Mouse (Mus musculus) lung, embryonic 16.5 days (tissue): Measurements from ENCODE around the gene Ube2v1. TPM values are rescaled to one million over a fixed set of nuclear protein-coding genes. Genes with fewer than 3 reads are reported as not detected.

ENCODE experiments used
- ATAC-seq: fragments of 200-750 bp; cut with Nextera tagmentation; 2 replicates; pipeline ENCODE4 v1.8.0; 2017; ENCODE audit warnings: low read depth, mild to moderate bottlenecking, moderate library complexity
- H3K27ac ChIP-seq: fragments of 300-500 bp; sonication (generic); 2 replicates; pipeline ENCODE4 v1.5.1; 2014; ENCODE audit warnings: mild to moderate bottlenecking, control low read depth, low read length
- H3K27me3 ChIP-seq: fragments of 300-500 bp; sonication (generic); 2 replicates; pipeline ENCODE4 v1.6.1; 2014; ENCODE audit warnings: low read depth, low read length, mixed read lengths; ENCODE audit not compliant: control insufficient read depth, insufficient read depth
- H3K36me3 ChIP-seq: fragments of 300-500 bp; sonication (generic); 2 replicates; pipeline ENCODE4 v1.6.1; 2014; ENCODE audit warnings: low read length; ENCODE audit not compliant: control insufficient read depth, insufficient read depth
- H3K4me1 ChIP-seq: fragments of 300-500 bp; sonication (generic); replicated peaks from 2 replicates; pipeline ENCODE4 v1.6.1; 2014; ENCODE audit warnings: low read length, mixed read lengths; ENCODE audit not compliant: control insufficient read depth, insufficient read depth
- H3K4me2 ChIP-seq: fragments of 300-500 bp; sonication (generic); 2 replicates; pipeline ENCODE4 v1.6.1; 2014; ENCODE audit warnings: low read depth, low read length, control low read depth
- H3K4me3 ChIP-seq: fragments of 300-500 bp; sonication (generic); 2 replicates; pipeline ENCODE4 v1.5.1; 2014; ENCODE audit warnings: mild to moderate bottlenecking, low read length, control low read depth
- H3K9ac ChIP-seq: fragments of 300-500 bp; sonication (generic); 2 replicates; pipeline ENCODE4 v1.6.1; 2014; ENCODE audit warnings: low read length, control low read depth
- H3K9me3 ChIP-seq: fragments of 300-500 bp; sonication (generic); 2 replicates; pipeline ENCODE4 v1.6.1; 2016; ENCODE audit warnings: low read length; ENCODE audit not compliant: control insufficient read depth
- WGBS: fragments of 180-500 bp; shearing (Covaris S2); extraction: QIAGEN DNeasy Blood & Tissue Kit; methylation state at CpG from one replicate; pipeline ENCODE4 v1.1.7; 2014; 5-methylcytosine and 5-hydroxymethylcytosine counted together
- polyA plus RNA-seq: library from polyadenylated mRNA; unstranded; fragments of >200 nt; fragmentation: Nextera tagmentation; extraction: Ambion mirVana; gene quantifications from 2 replicates; pipeline ENCODE4 v1.2.1, GENCODE M21; 2015

The Ube2v1 gene
- polyA plus RNA-seq, 1 experiment from 2014 or later = 285 TPM

GRCm38 (mm10) chr2:167576121-167576620, 55.7 kb downstream of the Ube2v1 start:
- ATAC-seq = no peak
- H3K9me3 ChIP-seq = no peaks in the 10 kb centered on the region
- 70% methylated on average over 8 of the region's 8 CpGs for whole genome bisulfite sequencing
- H3K4me1 ChIP-seq = peaks cover under 1% of the 10 kb centered on the region; the same call in 1 of the 2 replicates
- no peaks in the 10 kb centered on the region for H3K36me3 ChIP-seq
- no peak overlapping the region for H3K4me2 ChIP-seq
- no peak overlapping the region for H3K27ac ChIP-seq
- H3K27me3 ChIP-seq = no peaks in the 10 kb centered on the region
- H3K9ac ChIP-seq = no peak overlapping the region
- H3K4me3 ChIP-seq = no peak overlapping the region

- Histone ChIP-seq H3K4me2 (no peak overlapping the region), H3K27ac (no peak overlapping the region), H3K9me3 (no peaks in the 10 kb centered on the region), H3K4me3 (no peak overlapping the region), H3K36me3 (no peaks in the 10 kb centered on the region), H3K27me3 (no peaks in the 10 kb centered on the region), H3K4me1 (peaks cover 7% of the 10 kb centered on the region), H3K9ac (no peak overlapping the region)
- no peak for ATAC-seq
- WGBS = 81% methylated on average over 7 of the region's 7 CpGs
Measured at GRCm38 (mm10) chr2:167575581-167575980, 56.3 kb downstream of the Ube2v1 start.

- no peak overlapping the region for H3K4me2 ChIP-seq
- H3K9me3 ChIP-seq = no peaks in the 10 kb centered on the region
- no peak overlapping the region for H3K27ac ChIP-seq
- no peaks in the 10 kb centered on the region for H3K36me3 ChIP-seq
- peaks cover 12% of the 10 kb centered on the region for H3K4me1 ChIP-seq
- no peaks in the 10 kb centered on the region for H3K27me3 ChIP-seq
- no peak overlapping the region for H3K4me3 ChIP-seq
- 49% methylated on average over 9 of the region's 9 CpGs for WGBS
- no peak overlapping the region for H3K9ac ChIP-seq
- no peak for ATAC-seq
Measured at GRCm38 (mm10) chr2:167574814-167575213, 57.1 kb downstream of the Ube2v1 start.

DNA sequence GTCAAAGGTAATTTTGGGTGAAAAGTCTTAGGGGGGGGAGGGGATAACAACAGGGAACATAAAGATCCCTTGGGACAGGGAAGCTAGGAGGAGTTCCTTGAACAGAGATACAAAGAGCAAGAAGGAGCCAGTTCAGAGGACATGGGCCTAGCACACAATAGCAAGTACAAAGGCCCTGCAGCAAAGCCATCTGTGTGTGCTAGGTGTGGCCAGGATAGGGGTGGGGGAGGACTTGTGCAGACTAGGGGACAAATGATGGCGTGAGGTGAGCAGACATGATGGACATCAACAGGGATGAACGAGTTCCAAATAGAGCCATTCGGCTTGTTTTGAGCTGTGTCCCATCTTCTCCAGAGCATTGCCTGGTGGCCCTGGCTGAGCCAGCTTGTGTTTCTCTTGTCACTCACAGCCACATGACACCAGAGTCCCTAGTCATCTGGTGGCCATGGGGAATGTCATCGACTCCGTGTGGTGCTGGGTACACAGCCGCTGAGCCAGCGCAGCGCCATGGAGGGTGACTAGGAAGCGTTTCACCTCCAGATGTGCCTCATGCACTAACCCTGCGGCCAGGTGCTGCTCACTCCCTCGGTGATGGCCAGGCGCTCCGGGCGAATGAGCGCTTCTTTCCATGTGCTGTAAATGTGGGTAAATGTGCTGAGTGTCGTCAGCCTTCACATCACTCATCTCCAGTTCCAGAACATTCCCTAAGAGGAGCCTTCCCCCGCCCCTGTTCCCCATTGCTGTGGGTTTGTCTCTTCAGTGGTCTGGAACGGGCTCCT, 60.3 kb downstream of the Ube2v1 start:
- Histone ChIP-seq H3K4me3 (no peak overlapping the region), H3K4me1 (peaks cover 19% of the 10 kb centered on the region), H3K27me3 (no peaks in the 10 kb centered on the region), H3K9ac (peak overlapping the region; percentile 13; the same call in 1 of the 2 replicates), H3K27ac (peak overlapping the region; percentile 93), H3K9me3 (no peaks in the 10 kb centered on the region), H3K4me2 (no peak overlapping the region), H3K36me3 (no peaks in the 10 kb centered on the region)
- no peak for ATAC-seq
- WGBS = 72% methylated on average over 18 of the region's 18 CpGs

DNA sequence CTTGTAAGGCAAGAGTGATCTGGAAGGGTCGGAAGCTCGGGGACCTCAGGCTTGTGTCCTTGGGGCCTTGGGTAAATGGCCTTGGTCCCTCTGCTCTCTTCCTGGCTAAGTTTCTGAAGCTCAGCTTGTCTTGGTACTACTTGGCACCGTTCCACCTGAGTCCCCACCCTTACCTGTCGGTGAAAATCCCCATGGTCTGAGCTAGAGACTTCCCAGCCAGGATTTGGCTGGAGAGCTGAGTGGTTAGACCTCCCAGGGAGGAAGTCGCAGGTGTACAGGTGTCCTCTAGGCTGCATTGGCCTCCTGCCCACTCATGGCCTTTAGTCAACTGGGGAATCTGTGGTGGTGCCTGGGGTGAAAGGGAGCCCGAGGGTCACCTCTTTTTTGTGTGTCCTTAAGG, 61.1 kb downstream of the Ube2v1 start:
- Histone ChIP-seq H3K4me2 (no peak overlapping the region), H3K4me1 (peaks cover 21% of the 10 kb centered on the region), H3K9ac (no peak overlapping the region), H3K9me3 (no peaks in the 10 kb centered on the region), H3K4me3 (no peak overlapping the region), H3K27ac (peak overlapping the region; percentile 93), H3K27me3 (no peaks in the 10 kb centered on the region), H3K36me3 (no peaks in the 10 kb centered on the region)
- no peak for ATAC-seq
- 79% methylated on average over 6 of the region's 6 CpGs for WGBS

DNA sequence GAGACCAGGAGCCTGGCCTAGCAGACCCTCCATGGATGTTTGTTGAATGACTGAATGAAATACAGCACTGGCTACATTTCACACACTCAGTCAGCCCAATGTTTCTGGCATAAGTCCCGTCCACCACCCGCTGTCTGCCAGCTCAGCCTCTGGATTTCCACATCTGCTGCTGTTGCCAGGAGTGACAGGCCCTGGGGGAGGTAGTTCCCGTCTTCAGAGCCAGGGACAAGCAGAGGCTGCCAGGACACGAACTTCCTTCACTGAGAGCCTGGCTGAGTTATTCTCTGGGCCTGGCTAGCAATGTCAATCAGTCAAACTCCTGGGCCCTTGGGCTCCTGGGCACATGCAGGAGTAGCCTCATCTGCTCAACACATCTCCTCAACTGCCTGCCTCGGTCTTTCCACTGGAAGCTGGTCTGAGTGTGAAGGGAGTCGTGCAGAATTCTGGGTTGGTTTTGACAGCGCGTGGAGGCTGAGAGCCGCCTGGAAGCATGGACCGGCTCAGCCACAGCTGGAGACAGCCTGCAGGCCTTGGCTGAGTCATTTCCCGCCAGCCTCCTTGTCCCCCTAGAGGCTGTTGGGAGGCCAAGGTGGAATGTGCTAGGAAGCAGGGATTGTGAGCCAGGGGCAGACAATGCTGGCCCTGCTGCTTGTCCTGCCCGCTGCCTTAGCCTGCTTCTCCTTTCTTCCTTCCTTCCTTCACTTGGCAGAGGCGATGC, 61.8 kb downstream of the Ube2v1 start:
- peak; percentile 87 for ATAC-seq
- H3K27me3 ChIP-seq = no peaks in the 10 kb centered on the region
- no peaks in the 10 kb centered on the region for H3K36me3 ChIP-seq
- H3K9ac ChIP-seq = no peak overlapping the region; the same call in 1 of the 2 replicates
- peaks cover 28% of the 10 kb centered on the region for H3K4me1 ChIP-seq
- H3K4me3 ChIP-seq = no peak overlapping the region
- H3K4me2 ChIP-seq = no peak overlapping the region
- no peaks in the 10 kb centered on the region for H3K9me3 ChIP-seq
- peak overlapping the region; percentile 93 for H3K27ac ChIP-seq
- WGBS = 34% methylated on average over 13 of the region's 13 CpGs

- 68% methylated on average over 9 of the region's 9 CpGs for WGBS
- no peak for ATAC-seq
- H3K4me3 ChIP-seq = no peak overlapping the region
- peaks cover 43% of the 10 kb centered on the region for H3K4me1 ChIP-seq
- no peak overlapping the region for H3K27ac ChIP-seq
- H3K27me3 ChIP-seq = no peaks in the 10 kb centered on the region
- no peaks in the 10 kb centered on the region for H3K9me3 ChIP-seq
- H3K9ac ChIP-seq = no peak overlapping the region
- no peaks in the 10 kb centered on the region for H3K36me3 ChIP-seq
- no peak overlapping the region for H3K4me2 ChIP-seq
Measured at GRCm38 (mm10) chr2:167568112-167568511, 63.8 kb downstream of the Ube2v1 start.

DNA sequence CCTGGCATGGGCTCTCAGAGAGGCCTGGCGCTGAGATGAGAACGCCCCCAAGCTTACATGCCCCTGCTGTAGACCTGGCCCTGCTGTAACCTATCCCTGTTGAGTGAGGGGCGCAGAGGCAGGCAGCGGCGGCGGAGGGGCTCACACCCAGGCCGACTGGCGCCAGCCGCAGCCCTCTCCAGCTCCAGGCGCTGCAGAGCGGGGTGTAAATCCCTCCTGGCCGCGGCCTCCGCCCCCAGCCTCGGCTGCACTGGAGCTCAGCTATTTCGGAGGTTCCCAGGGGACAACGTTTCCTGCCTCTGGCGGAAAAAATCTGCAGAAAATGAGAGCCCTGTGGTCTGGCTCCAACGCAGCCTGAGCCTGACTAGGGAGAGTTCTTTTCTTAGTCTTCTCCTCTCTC, 66.2 kb downstream of the Ube2v1 start:
- 11% methylated on average over 19 of the region's 19 CpGs for WGBS
- Histone ChIP-seq H3K4me3 (peak overlapping the region; percentile 20; the same call in 1 of the 2 replicates), H3K4me2 (peak overlapping the region; percentile 39), H3K36me3 (no peaks in the 10 kb centered on the region), H3K9ac (peak overlapping the region; percentile 64), H3K9me3 (no peaks in the 10 kb centered on the region), H3K27ac (peak overlapping the region; percentile 94), H3K27me3 (no peaks in the 10 kb centered on the region), H3K4me1 (peaks cover 50% of the 10 kb centered on the region)
- ATAC-seq = peak; percentile 11; the same call in 1 of the 2 replicates

DNA sequence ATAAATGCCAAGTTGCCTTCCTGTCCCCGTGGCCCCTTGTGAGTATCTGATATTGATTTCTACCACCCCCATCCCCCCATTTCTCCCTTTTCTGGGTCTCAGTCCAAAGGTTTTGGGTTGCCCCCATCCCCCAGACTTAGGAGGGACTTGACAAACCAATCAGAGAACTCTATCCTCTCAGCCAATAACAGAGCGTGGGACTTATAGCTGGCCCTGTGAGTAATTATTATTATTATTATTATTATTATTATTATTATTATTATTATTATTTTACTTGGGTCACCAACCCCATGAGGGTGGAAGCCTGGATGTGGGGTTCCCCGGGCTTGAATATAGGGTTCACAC, 66.6 kb downstream of the Ube2v1 start:
- no peak for ATAC-seq
- Histone ChIP-seq H3K27me3 (no peaks in the 10 kb centered on the region), H3K9me3 (no peaks in the 10 kb centered on the region), H3K4me2 (peak overlapping the region; percentile 39), H3K4me1 (peaks cover 47% of the 10 kb centered on the region), H3K4me3 (no peak overlapping the region; the same call in 1 of the 2 replicates), H3K27ac (peak overlapping the region; percentile 94), H3K9ac (peak overlapping the region; percentile 64), H3K36me3 (no peaks in the 10 kb centered on the region)
- 45% methylated on average over 3 of the region's 3 CpGs for WGBS
